Mouse (Mus musculus): Measurements from ENCODE around the gene Ptov1. TPM values are rescaled to one million over a fixed set of nuclear protein-coding genes. Genes with fewer than 3 reads are reported as not detected.

Ptov1 gene
- polyA plus RNA-seq, 1 experiment = 212 TPM

- no peak for DNase-seq
- TF ChIP-seq CTCF (conservative IDR thresholded peaks at IDR 0.05; ENCODE audit: insufficient read depth, insufficient read length, low read depth, low read length) (no peak), POLR2A (IDR thresholded peaks at IDR 0.05; ENCODE audit: low read depth, low read length) (no peak)
- Histone ChIP-seq H3K36me3 (ENCODE audit: control insufficient read depth, insufficient read depth, low read length) (peaks cover 4% of the 10 kb centered on the region; the same call in 1 of the 2 replicates), H3K27ac (ENCODE audit: insufficient read depth, low read depth, low read length) (no peak overlapping the region), H3K4me3 (ENCODE audit: insufficient read depth, low read depth, low read length) (no peak overlapping the region), H3K27me3 (replicated peaks; ENCODE audit: control insufficient read depth, insufficient read depth, low read length) (no peaks in the 10 kb centered on the region), H3K4me1 (ENCODE audit: control insufficient read depth, insufficient read depth, low read length) (no peaks in the 10 kb centered on the region)
- 83% methylated on average over 8 of the region's 8 CpGs for WGBS
Observed at GRCm38 (mm10) chr7:44841825-44842463, 27.6 kb downstream of the Ptov1 start.

- no peak for DNase-seq
- Histone ChIP-seq H3K36me3 (ENCODE audit: control insufficient read depth, insufficient read depth, low read length) (no peaks in the 10 kb centered on the region; the same call in 1 of the 2 replicates), H3K4me1 (ENCODE audit: control insufficient read depth, insufficient read depth, low read length) (no peaks in the 10 kb centered on the region), H3K27me3 (replicated peaks; ENCODE audit: control insufficient read depth, insufficient read depth, low read length) (no peaks in the 10 kb centered on the region), H3K27ac (ENCODE audit: insufficient read depth, low read depth, low read length) (no peak overlapping the region), H3K4me3 (ENCODE audit: insufficient read depth, low read depth, low read length) (no peak overlapping the region)
- 61% methylated on average over 14 of the region's 14 CpGs for WGBS
- TF ChIP-seq POLR2A (IDR thresholded peaks at IDR 0.05; ENCODE audit: low read depth, low read length) (no peak), CTCF (conservative IDR thresholded peaks at IDR 0.05; ENCODE audit: insufficient read depth, insufficient read length, low read depth, low read length) (no peak)
Observed at GRCm38 (mm10) chr7:44840426-44840825, 29.2 kb downstream of the Ptov1 start.

GRCm38 (mm10) chr7:44839491-44840191 is 29.9 kb downstream of the Ptov1 start:
- Histone ChIP-seq H3K36me3 (ENCODE audit: control insufficient read depth, insufficient read depth, low read length) (no peaks in the 10 kb centered on the region; the same call in 1 of the 2 replicates), H3K4me1 (ENCODE audit: control insufficient read depth, insufficient read depth, low read length) (no peaks in the 10 kb centered on the region), H3K4me3 (ENCODE audit: insufficient read depth, low read depth, low read length) (peak overlapping the region; percentile 24; the same call in 1 of the 2 replicates), H3K27ac (ENCODE audit: insufficient read depth, low read depth, low read length) (no peak overlapping the region), H3K27me3 (replicated peaks; ENCODE audit: control insufficient read depth, insufficient read depth, low read length) (no peaks in the 10 kb centered on the region)
- peak; percentile 36 for DNase-seq
- 7% methylated on average over 58 of the region's 58 CpGs for WGBS
- no peak for TF ChIP-seq POLR2A (IDR thresholded peaks at IDR 0.05; ENCODE audit: low read depth, low read length)
- TF ChIP-seq CTCF (conservative IDR thresholded peaks at IDR 0.05; ENCODE audit: insufficient read depth, insufficient read length, low read depth, low read length) = no peak

- H3K27me3 ChIP-seq (replicated peaks; ENCODE audit: control insufficient read depth, insufficient read depth, low read length) = no peaks in the 10 kb centered on the region
- H3K27ac ChIP-seq (ENCODE audit: insufficient read depth, low read depth, low read length) = no peak overlapping the region
- WGBS = 45% methylated on average over 11 of the region's 11 CpGs
- no peak overlapping the region for H3K4me3 ChIP-seq (ENCODE audit: insufficient read depth, low read depth, low read length)
- no peaks in the 10 kb centered on the region for H3K4me1 ChIP-seq (ENCODE audit: control insufficient read depth, insufficient read depth, low read length)
- no peaks in the 10 kb centered on the region; the same call in 1 of the 2 replicates for H3K36me3 ChIP-seq (ENCODE audit: control insufficient read depth, insufficient read depth, low read length)
- TF ChIP-seq CTCF (conservative IDR thresholded peaks at IDR 0.05; ENCODE audit: insufficient read depth, insufficient read length, low read depth, low read length) (no peak), POLR2A (IDR thresholded peaks at IDR 0.05; ENCODE audit: low read depth, low read length) (no peak)
- DNase-seq = no peak
Observed at GRCm38 (mm10) chr7:44839171-44839490, 30.5 kb downstream of the Ptov1 start.

GRCm38 (mm10) chr7:44838073-44838472 is 31.5 kb downstream of the Ptov1 start:
- Histone ChIP-seq H3K36me3 (ENCODE audit: control insufficient read depth, insufficient read depth, low read length) (no peaks in the 10 kb centered on the region; the same call in 1 of the 2 replicates), H3K27ac (ENCODE audit: insufficient read depth, low read depth, low read length) (no peak overlapping the region), H3K27me3 (replicated peaks; ENCODE audit: control insufficient read depth, insufficient read depth, low read length) (no peaks in the 10 kb centered on the region), H3K4me3 (ENCODE audit: insufficient read depth, low read depth, low read length) (no peak overlapping the region), H3K4me1 (ENCODE audit: control insufficient read depth, insufficient read depth, low read length) (no peaks in the 10 kb centered on the region)
- WGBS = 96% methylated on average over 6 of the region's 6 CpGs
- no peak for DNase-seq
- TF ChIP-seq CTCF (conservative IDR thresholded peaks at IDR 0.05; ENCODE audit: insufficient read depth, insufficient read length, low read depth, low read length) (no peak), POLR2A (IDR thresholded peaks at IDR 0.05; ENCODE audit: low read depth, low read length) (no peak)

GRCm38 (mm10) chr7:44836423-44837053 is 33.0 kb downstream of the Ptov1 start:
- Histone ChIP-seq H3K36me3 (ENCODE audit: control insufficient read depth, insufficient read depth, low read length) (no peaks in the 10 kb centered on the region), H3K27ac (ENCODE audit: insufficient read depth, low read depth, low read length) (no peak overlapping the region), H3K4me3 (ENCODE audit: insufficient read depth, low read depth, low read length) (no peak overlapping the region), H3K4me1 (ENCODE audit: control insufficient read depth, insufficient read depth, low read length) (no peaks in the 10 kb centered on the region), H3K27me3 (replicated peaks; ENCODE audit: control insufficient read depth, insufficient read depth, low read length) (no peaks in the 10 kb centered on the region)
- DNase-seq = no peak
- TF ChIP-seq CTCF (conservative IDR thresholded peaks at IDR 0.05; ENCODE audit: insufficient read depth, insufficient read length, low read depth, low read length) = no peak
- no peak for TF ChIP-seq POLR2A (IDR thresholded peaks at IDR 0.05; ENCODE audit: low read depth, low read length)
- 65% methylated on average over 9 of the region's 9 CpGs for WGBS

GRCm38 (mm10) chr7:44836016-44836404 is 33.6 kb downstream of the Ptov1 start:
- H3K36me3 ChIP-seq (ENCODE audit: control insufficient read depth, insufficient read depth, low read length) = no peaks in the 10 kb centered on the region
- H3K4me3 ChIP-seq (ENCODE audit: insufficient read depth, low read depth, low read length) = no peak overlapping the region
- H3K4me1 ChIP-seq (ENCODE audit: control insufficient read depth, insufficient read depth, low read length) = no peaks in the 10 kb centered on the region
- no peaks in the 10 kb centered on the region for H3K27me3 ChIP-seq (replicated peaks; ENCODE audit: control insufficient read depth, insufficient read depth, low read length)
- WGBS = 34% methylated on average over 3 of the region's 3 CpGs
- H3K27ac ChIP-seq (ENCODE audit: insufficient read depth, low read depth, low read length) = no peak overlapping the region
- DNase-seq = peak; percentile 41
- TF ChIP-seq POLR2A (IDR thresholded peaks at IDR 0.05; ENCODE audit: low read depth, low read length) (no peak), CTCF (conservative IDR thresholded peaks at IDR 0.05; ENCODE audit: insufficient read depth, insufficient read length, low read depth, low read length) (no peak)

Data from kidney, adult 2 months (tissue).